Mouse (Mus musculus) urinary bladder, postnatal 4 days (tissue): Measurements from ENCODE around the gene Cpsf3.

ENCODE experiments used
- DNase-seq, 2 experiments: peaks; one replicate each; pipeline ENCODE4 v3.0.0; 2021 to 2022; ENCODE audit warnings: low spot score in 2 of 2

Gene Cpsf3

GRCm38 (mm10) chr12:21331711-21332110 lies 46.5 kb downstream of the Cpsf3 start:
- DNase-seq: no peak

- no peak for DNase-seq
Measured at GRCm38 (mm10) chr12:21333021-21333420, 47.8 kb downstream of the Cpsf3 start.

GRCm38 (mm10) chr12:21333766-21334165 lies 48.6 kb downstream of the Cpsf3 start:
- DNase-seq: no peak

DNA sequence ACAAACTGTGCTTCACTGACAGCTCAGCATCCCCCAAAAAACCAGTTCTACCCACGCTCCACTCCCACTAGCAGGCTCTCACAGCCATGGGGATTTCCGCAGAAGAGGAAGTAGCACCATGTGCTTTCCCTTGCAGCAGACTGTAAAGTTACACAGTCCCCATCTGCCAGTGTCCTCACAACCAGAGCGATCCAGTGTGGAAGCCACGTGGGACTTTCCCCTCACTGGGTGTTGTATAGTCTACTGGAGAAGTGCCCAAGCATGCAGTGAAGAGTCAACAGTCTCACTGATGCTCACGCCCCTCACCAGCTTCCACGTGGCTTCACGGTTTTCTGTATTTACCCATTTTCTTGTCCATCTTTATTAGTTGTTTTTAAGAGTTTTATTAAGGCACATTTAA lies 50.7 kb downstream of the Cpsf3 start:
- DNase-seq: no peak

- DNase-seq: no peak
Measured at GRCm38 (mm10) chr12:21337171-21337570, 52.0 kb downstream of the Cpsf3 start.

DNA sequence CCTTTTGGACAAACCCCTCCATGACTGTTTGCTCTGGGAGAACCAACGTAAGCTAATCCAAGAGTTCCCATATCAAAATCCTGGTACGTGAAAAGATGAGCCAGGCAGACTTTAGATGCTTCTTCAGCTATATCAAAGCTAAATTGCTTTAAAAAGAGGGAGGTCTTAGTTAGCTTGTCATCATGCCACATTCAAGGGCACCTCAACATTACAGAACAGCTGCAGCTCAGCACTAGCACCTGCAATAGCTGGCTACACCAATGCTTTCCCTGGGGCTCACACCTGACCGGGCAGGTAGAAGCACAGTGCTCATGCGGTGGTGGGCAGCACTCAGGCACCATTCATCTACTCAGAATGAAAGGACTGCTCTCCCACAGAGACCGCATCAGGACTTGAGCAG lies 55.5 kb downstream of the Cpsf3 start:
- DNase-seq: no peak

DNA sequence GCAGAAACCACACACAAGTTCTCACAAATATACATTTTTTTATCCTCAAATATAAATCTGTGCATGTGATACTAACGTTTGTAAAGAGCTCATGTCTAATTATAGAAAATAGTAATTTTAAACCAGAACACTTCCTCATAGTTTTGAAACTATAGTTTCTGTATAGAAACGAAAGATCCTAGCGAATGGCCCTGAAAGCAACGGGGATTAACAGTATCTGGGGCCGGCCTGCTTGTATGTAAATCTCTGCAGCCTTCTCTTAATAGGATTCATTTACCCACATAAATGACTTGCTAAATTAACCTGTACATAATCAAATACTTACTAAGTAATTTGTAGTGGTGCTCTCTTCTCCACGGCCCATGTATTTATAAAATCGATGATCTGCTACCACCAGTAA lies 61.8 kb downstream of the Cpsf3 start:
- DNase-seq: no peak

DNA sequence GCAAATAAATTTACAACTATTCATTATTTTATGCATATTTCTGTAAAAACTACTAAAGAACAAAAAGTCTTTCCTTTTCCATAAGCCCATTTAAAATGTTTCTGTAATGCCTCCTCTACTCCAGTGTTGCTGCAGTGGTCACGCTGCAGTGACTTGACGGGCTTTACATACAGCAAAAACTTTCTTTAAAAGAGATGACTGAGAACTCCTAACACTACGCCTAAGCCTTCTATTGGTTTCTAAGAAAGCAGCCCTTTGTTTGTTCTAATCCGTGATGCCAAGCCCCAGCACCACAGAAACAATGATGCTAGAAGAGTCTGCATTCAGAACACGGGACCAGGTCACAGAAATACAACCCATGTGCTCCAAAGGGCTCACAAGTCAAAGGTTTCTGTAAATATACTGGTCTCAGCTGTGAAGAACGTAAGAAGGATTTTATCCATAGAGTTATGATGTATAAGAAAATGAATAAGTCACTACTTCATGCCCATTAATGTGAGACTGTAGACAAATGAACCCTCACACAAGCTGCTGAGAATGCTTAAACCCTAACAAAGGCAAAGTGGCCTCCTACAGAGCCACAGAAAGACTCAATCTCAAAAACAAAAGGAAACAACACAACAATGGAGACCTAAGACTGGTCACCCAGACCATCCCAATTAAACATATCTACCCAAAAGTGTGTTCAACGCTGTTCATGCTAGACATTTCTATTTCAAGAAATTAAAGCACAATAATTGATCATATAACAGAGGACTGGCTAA lies 65.1 kb downstream of the Cpsf3 start:
- DNase-seq: no peak

DNA sequence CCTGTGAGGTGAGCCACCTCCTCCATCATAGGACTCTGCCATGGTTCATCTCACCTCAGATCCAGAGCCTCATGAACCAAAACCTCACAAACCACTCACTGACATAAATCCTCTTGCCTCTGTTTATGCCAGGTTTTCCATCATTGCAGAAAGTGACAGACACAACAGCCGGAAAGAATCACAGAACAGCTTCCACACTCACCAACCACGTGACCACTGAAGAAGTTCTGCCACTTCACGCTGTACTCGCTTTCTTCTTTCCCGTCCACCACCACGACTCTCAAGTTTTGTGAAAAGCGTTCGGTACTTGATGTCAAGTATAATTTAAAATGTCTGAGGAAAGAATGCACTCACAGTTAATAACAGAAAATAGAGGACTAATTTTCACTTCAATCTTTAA lies 68.5 kb downstream of the Cpsf3 start:
- DNase-seq: no peak

GRCm38 (mm10) chr12:21362686-21363085 lies 77.5 kb downstream of the Cpsf3 start:
- DNase-seq: no peak

GRCm38 (mm10) chr12:21363195-21363594 lies 78.0 kb downstream of the Cpsf3 start:
- DNase-seq: no peak
